Mouse (Mus musculus) megakaryocyte, adult 5-6 weeks (primary cell): Measurements from ENCODE around the gene Ky. TPM values are rescaled to one million over a fixed set of nuclear protein-coding genes. Genes with fewer than 3 reads are reported as not detected.
A peak's percentile ranks its signal among the peaks of the same experiment; 100 is the strongest.

Source experiments
- ATAC-seq: 2 replicates; pipeline ENCODE4 v1.8.0; 2016; ENCODE audit warnings: mild to moderate bottlenecking, inconsistent platforms; ENCODE audit not compliant: poor library complexity, severe bottlenecking
- total RNA-seq, 2 experiments: library from RNA; stranded (forward) in 1 of 2; stranded (reverse) in 1 of 2; fragments of 153-499, 151-499 nt in 1 of 2; fragments of 221-1000, 200-1000 nt in 1 of 2; gene quantifications; 2 replicates each; pipeline versions ENCODE4 v1.2.3 to v1.2.4; 2015 to 2017

Gene Ky
- total RNA-seq (2015) (not detected in 2 replicates), total RNA-seq (2017) (not detected in 2 replicates)

DNA sequence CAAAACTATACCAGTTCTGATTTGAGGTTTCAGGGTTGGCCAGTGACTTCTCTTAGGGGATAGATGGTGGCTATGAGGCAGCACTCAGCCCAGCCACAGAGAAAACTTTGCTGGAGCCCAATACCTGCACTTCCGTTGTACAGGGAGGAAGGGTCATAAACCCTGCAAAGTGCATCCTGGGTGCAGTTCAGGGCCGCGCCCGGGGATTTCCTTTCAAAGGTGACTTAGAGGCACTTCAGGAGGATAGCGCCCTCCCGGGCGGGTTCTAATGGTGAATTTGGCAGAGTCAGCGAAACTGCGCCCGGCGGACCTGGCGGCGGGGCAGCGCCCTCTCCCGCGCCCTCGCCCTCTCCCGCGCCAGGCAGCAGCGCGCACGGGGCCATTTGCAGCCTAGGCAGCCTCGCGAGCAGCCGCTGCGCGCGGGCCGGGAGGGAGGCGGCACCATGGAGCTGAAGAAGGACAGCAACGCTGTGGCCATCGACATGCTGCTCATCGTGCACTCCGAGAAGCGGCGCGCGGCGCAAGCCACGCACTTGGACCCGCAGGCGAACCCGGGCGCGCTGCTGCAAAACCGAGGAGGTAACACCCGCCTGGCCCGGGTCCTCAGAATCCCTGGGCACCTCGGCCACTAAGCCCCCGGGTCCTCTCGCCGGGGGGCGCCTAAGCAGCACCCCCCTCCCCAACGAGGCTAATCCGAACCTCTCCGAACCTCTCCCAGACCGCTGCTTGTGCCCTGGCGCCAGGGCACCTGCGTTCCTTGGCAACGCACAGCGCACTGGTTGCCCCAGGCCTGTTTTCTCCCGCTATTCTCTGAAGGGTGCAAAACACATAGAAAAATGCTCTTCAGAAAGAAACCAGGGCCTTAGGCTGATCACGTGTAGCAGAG, at the start of gene Ky:
TSS of gene Ky (plus strand) at position 51 of the 886 bp plus-strand sequence.
- ATAC-seq: no peak

DNA sequence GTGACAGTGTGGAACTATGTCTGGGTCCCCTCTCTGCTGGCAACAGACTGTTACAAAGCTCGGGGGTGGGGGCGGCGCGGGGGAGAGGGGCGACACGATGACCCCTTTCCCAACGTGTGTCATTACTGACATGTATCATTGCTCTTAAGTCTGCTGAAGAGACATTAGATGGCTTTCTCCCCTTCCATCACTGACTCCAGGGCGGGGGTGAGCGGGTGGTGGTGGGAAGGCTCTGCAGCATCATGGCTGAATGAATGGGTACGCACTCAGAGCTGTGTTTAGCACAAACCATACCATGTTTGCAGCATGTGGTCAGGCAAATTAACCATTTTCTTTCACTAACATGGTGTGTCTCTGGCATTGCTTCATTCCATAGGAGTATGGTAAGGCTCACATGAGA, 43.3 kb upstream of the Ky start:
- no peak for ATAC-seq

DNA sequence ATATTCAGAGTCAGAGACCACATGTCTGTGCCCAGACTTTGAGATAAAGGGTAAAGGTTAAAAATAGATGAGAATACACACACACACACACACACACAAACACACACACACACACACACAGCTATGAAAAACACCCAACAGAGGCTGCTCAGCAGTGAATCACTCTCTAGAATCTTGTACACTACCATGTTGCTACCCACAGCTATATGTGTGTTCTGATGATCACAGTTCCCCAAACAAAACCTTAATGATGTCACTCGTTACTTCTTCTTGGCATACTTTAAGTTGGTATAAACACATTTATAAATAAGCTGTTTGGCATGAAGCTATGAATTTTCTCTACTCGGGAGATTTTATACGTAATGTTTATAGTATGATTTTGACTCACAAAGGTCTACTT, 40.5 kb upstream of the Ky start:
- no peak for ATAC-seq

DNA sequence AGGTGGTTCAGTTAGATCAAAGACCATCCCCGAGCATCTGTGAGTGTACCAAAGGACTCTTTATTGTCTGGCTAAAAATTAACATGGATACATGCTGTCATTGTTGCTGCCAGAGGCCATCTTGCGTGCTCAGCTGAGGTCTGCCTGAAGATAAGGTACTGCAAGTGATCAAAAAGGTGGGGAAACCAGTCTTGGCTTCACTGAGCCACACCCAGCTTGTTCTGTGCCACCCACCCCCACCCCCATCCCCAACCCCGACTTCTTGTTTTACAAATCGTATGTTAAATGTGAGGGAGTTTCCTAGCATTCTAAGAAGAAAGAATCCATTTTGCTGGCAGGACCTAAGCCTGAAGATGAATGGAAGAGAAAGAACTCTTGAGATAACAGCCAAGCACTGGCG, 39.8 kb upstream of the Ky start:
- ATAC-seq: no peak

DNA sequence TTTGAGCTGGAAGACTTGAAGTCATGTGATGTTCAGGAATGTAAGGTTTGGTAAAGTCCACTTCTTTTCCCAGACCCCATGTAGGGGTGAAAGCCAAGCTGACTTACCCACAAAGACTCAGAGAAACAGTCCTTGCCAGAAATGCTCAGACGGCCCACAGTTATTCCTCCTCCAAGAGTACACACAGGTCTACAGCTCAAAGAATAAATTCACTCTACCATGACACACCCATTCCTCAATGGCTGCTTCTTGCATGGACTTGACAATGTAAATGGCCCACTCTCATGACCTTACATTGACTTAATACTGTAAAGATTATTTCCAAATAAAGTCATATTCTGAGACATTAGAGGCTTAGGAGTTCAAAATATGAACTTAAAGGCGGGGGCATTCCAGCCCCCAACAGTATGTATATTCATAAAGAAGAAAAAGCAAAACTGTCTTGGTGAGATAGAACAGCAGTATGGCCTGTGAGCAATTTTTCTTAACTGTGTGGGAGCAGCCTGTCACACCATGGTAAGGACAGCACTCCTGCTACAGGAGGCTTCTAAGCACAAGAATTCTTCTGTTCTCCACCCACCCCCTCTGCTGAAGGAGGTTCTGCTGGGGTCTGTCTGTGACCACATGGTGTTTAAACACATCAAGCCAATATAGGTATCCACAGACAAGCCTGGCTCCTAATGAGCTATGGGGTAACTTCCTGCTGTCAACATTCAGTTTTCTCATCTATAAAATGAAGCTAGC, 35.3 kb upstream of the Ky start:
- ATAC-seq: no peak

DNA sequence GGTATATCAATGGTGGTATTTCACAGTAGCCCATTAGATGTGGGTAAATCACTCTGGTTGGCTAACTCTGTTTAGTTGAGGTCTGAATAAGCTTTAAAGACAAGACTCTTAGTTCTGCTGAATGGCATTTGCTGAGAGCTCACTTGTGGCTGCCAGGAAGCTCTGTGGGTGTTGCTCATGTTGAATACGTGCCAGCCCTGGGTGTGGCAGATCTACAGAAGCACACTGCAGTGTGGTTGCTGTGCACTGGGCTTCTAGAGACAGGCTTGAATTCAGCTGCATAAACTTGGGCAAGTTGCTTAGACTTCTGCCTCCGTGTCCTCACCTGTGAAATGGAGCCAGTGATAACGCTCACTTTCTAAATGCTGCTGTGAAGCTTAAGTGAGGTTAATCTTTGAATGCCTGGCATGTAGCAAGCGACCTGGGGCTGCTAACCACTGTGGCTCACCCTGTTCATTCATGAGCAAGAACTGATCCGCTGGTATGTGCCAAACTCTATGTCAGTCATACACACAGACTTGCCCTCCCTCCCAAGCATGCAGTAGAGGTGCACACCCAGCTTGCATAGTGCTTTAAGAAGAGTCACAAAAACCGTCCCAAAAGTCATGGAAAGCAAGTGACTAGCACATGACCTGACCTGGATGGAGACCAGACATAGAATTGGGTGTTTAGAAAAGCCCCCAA, 27.6 kb upstream of the Ky start:
- no peak for ATAC-seq

DNA sequence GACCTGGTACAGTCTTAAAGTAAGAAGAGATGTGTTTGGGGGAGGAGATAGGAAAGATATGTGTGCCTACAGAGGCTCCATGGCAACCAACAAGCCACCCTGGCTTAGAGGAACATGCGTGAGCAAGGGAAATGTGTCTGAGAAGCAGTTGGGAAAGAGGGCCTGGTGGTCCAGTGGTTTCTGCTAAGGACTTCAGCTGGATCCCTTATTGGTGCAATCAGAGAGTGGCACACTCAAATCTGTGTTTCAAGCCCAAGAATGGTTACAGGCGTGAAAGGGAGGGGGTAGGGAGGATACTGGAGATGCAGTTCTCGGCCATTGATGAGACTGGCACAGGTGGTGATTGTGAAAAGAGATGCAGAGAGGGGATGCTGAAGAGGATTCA, 27.1 kb upstream of the Ky start:
- ATAC-seq: no peak

DNA sequence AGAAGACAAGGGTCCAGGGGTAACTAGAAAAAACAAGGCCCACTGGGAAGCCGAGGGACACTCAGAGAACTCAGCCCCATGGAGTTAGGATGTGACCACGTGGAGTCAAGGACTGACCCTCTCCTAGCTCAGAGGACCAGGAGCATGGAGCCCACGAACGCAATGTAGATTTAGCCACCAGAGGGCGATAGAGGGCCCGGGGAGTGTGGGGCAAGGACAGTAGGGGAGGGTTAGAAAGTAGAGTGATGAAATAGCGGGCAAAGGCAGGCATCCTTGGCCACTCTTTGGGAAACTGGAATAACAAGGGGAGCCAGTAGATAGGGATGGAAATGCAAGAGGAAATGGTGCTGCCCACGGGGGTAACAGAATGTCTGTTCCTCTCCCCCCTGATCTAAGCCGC, 26.5 kb upstream of the Ky start:
- peak; percentile 64 for ATAC-seq

DNA sequence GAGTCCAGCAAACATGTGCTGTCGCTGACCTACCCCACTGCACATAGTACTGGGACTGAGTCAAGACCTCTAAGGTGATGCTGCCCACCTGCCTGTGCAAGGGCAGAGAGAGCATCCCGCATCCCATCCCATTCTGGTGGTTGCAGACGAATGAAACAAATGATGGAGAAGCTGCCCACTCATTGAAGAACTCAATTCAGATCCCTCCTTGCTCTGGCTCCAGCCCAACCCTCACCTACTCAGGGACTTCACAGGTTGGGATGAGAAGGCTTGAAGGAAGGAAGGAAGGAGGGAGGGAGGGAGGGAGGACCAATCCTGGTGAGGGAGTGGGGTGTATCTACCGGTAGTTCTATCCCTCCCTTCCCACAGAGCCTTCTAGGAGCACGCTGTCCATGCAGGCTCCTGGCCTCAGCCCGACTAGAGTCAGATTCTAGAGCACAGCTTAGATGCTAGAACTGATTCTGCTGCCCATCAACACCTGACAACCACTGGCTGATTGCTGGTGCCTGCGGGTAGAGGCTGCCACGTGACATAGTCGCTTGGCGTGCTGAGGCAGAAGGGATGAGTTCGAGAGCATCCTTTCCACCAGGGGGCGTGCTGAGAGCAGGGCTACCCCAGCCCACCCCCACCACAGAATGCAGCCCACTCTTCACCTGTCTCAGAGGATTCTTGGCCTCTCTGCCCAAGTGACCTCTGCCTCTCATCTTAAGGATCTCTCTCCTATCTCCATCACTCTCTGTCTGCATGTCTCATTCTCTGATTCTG, 13.3 kb upstream of the Ky start:
- ATAC-seq: no peak

DNA sequence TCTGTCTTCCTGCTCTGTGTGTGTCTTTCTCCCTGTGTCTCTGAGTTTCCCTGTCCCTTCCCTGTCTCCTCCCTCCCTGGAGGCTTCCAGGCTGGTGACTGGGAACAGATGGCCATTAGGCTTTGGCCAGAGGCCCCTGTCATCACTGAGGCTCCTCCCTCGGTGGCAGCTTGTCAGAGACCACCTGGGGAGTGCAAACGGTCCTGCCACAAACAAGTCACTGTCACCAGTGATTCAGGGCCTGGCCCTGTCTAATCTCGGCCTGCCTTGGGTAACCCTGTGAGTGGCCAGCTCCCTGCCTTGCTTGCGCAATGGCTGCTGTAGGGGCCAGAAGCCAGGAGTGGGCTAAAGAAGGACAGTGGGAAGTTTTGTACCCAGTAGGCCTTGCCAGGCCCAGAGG, 12.5 kb upstream of the Ky start:
- ATAC-seq: no peak

DNA sequence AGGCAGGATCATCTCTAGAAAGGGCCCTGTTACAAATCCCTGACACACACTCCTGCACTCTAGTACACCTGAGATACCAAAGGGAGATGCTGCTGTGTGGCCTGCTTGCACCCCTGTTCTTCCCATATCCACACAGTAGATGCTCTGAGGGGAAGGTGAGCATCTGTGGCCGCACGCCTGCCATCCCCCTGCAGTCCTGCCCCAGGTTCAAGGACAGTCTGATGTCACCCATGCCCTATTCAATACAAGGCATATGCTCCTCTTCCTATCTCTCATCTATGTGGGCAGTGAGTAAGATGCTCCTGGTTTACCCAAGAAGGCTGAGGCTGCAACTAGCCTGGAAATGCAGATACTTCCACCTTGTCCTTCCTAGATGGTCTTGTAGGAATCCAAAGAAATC, 11.6 kb upstream of the Ky start:
- ATAC-seq: no peak

DNA sequence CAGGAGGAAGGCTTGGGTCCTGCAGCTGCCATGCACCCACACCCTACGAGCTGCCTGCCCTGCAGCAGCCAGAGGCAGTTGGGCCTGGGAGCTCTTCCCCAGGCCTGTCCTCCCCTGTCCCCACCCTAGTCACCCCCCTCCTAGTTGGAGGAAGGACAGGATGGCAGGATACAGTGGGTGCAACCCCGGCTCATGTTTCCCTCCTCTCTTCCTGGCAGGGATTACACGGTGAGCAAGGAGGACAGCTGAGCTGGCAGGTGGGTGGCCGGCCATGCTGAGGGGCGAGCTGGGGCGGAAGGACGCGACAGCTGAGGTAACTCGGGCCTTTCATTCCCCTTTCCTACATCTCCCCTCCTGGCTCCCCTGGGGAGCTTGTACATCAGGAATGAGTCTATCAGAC, 11.1 kb upstream of the Ky start:
- ATAC-seq: no peak

DNA sequence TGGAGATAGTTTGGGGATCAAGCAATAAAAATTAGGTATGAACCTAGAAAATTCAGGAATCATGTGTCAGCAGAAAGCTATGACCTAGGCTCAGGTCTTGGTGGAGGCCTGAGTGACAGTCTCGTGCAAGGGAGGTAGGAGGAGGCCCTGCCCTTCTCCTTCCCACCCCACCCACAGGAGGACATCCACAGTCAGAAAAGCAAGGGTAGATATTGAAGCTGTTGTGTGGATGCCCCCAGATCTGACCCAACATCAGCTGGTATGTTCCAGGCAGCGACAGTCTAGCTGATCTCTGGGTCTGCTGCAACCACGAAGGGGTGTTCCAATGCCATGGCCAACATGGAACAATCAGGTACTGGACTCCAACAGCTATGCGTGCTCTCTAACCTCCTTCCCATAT, 10.3 kb upstream of the Ky start:
- ATAC-seq: no peak

DNA sequence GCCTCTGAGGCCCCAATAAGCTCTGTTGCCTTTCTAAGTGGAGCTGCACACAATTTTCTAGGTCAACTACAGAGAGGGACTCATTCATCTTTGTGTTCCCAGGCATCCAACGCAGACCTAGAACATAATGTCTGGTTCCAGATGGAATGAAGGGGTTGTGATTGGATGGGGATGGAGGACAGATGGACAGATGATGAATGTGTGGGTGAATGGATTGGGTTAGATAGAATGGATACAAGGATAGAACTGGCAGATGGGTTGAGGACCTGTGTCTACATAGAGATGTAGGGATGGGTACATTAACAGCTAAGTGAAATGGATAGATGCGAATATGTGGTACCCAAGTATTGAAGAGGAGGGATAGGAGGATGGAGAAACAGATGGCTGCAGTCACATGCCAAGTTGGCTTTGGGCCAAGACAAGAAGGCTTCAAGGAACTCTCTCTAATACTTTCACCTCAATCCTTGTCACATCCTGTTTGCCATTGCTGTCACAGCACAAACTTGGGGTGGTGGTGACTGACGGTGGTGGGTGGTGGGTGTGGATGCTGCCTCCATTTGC, 9.0 kb upstream of the Ky start:
- ATAC-seq: no peak

DNA sequence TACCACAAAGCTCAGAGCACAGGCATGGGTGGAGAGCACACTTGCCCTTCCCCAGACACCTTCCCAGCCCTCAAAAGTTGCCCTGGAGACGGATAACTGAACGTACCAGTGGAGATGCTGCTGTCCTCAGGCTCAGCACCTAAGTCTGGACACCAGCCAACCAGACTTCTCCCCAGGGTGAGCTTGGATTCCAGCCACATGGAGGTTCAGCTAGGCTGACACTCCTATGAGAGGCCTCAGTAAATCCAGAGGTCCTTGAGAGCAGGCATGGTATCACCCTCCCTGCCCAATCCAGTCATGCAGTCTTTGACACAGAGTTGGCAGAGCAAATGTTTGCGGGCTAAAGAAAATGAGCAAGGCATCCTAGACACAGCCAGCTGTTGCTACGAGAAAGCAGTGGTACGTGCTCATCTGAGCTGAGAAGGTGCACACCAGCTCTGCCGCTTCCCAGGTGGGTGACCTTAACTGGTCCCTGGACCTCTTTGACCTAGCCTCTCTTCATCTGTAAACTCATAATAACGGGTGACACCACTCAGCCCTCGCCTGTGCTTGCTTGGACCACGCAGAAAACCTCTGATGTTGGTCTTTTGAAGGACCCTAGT, 8.4 kb upstream of the Ky start:
- ATAC-seq: no peak

DNA sequence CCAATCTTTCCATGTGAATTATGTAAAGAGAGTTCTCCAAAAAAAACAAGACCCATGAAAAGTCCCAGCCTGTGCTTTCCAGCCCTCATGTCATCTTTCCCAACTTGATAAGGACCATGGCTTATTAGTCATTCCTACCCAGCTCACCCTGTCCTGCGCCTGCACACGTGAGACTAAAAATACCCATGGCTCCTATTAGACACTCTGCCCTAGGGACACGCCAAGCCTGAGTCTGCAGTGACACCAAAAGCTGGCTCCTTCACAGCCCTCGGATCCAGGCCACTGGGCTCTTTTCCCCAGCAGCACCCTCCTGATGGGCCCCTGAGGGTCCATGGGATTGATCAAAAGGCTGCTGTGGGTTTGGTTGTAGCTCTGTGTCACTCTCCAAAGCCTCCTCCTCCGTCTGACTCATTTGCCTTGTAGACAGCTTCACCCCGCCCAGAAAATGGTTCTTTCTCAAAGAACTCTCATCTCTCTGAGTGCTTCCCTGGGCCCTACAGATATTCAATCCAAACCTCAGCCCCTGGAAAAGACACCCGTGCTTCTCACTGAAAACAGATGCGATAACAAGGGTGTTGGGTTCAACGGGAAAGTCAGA, 7.6 kb upstream of the Ky start:
- ATAC-seq: no peak

DNA sequence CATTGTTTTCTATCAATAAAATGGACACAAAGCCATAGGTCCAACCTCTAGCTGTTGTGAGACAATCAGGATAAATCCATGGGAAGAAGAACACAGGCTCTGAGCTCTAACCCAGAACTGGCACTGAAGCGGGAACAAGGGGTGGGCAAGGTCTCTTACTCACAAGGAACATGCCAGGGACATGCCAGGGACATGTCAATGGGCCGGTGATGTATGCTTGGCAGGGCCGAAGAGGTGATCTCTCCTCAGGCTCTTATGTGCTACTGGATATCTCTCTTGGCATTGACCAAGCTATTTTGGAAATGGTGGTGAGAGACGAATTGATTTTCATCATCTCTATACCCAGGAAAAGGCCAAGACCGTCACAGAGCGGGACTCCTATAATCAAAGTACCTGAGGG, 6.8 kb upstream of the Ky start:
- no peak for ATAC-seq

DNA sequence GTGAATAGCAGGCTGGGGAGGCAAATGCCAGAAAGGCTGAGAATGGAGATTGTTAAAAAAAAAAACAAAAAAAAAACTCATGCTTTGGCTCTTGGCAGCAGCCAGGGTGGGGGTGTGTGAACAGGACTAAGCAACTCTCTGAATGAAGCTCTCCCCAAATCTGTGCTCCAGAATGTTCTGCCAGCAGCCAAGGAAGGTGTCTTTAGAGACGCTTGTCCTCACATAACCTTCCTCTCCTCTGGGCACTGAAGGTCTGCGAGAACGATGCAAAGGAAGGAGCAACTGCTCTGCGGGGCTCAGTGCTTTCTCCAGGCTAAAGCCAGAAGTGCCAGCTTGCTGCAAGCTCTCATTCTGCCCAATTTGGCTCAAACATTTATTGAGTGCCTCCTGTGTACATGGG, 6.3 kb upstream of the Ky start:
- ATAC-seq: no peak

DNA sequence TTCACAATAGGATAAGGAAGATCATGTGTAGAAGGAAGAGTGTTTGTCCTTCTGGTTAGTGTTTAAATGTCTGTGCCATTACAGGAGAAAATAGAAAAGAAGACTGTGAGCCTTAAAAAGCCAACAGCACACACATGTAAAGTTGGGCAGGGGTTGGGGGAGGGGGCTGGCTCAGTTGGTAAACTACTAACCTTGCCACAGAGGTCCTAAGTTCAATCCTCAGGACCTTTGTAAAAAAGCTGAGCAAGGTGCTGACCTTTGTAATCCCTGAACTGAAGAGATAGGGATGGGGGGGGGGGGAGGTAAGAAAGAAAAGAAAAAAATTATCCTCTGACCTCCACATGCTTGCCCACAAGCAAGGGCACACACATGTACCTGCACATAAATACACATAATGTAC, 5.8 kb upstream of the Ky start:
- no peak for ATAC-seq

DNA sequence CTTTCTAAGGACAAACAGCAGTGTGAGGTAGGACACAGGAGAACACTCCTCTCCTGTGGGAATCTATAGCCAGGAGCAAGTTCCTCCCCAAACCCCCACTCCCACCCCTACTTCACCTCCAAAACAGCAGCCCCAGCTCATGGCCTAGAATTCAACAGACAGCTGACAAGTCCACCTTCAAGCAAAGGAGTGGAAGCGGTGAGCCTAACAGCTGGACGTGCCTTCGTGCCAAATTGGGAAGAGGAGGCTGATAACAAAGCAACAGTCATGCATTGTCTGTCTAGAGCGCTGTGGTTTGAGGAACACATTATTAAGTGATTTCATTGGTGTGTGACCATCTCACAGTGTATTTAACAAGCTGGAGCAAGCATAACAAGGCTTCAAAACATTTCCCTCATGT, 4.4 kb upstream of the Ky start:
- ATAC-seq: no peak
